Mouse (Mus musculus) bone marrow, adult 2 months (tissue): ENCODE data around the gene Shmt2.

Experiments
- CTCF ChIP-seq: fragments of 200-500 bp; IDR thresholded peaks from 2 replicates; pipeline ENCODE4 v1.5.1; 2011; ENCODE audit warnings: low read length, control low read depth; ENCODE audit not compliant: control insufficient read depth, insufficient read depth
- POLR2A ChIP-seq: fragments of 200-500 bp; IDR thresholded peaks from 2 replicates; pipeline ENCODE4 v1.6.1; 2011; ENCODE audit warnings: low read depth, mild to moderate bottlenecking, control low read depth, low read length, borderline replicate concordance; ENCODE audit not compliant: control insufficient read depth

GRCm38 (mm10) chr10:127519041-127519701 is 3.1 kb downstream of the Shmt2 start:
- TF ChIP-seq CTCF (no peak), POLR2A (no peak)
